Mouse (Mus musculus) forebrain, embryonic 12.5 days (tissue): ENCODE results near the gene Sar1b. TPM values are rescaled to one million over a fixed set of nuclear protein-coding genes. Genes with fewer than 3 reads are reported as not detected.
A peak's percentile ranks its signal among the peaks of the same experiment; 100 is the strongest.
"Not testable (repeated sequence)": the region's sequence is repeated elsewhere in the genome, so short reads cannot be mapped to it uniquely, and the experiment has no call there.

ENCODE experiments used
- ATAC-seq: fragments of 200-750 bp; cut with Nextera tagmentation; 2 replicates; pipeline ENCODE4 v1.8.0; 2017; ENCODE audit warnings: moderate TSS enrichment; ENCODE audit not compliant: low FRiP score
- H3K27ac ChIP-seq: fragments of 300-500 bp; sonication (generic); 2 replicates; pipeline ENCODE4 v1.5.1; 2016; ENCODE audit warnings: mild to moderate bottlenecking
- H3K27me3 ChIP-seq: fragments of 300-500 bp; sonication (generic); 2 replicates; pipeline ENCODE4 v1.6.1; 2016; ENCODE audit warnings: mild to moderate bottlenecking
- H3K36me3 ChIP-seq: fragments of 300-500 bp; sonication (generic); replicated peaks from 2 replicates; pipeline ENCODE4 v1.6.1; 2016; ENCODE audit warnings: mild to moderate bottlenecking
- H3K4me1 ChIP-seq: fragments of 300-500 bp; sonication (generic); 2 replicates; pipeline ENCODE4 v1.6.1; 2016
- H3K4me2 ChIP-seq: fragments of 300-500 bp; sonication (generic); 2 replicates; pipeline ENCODE4 v1.6.1; 2016; ENCODE audit warnings: mild to moderate bottlenecking, moderate library complexity
- H3K4me3 ChIP-seq: fragments of 300-500 bp; sonication (generic); replicated peaks from 2 replicates; pipeline ENCODE4 v1.5.1; 2016; ENCODE audit warnings: mild to moderate bottlenecking
- H3K9ac ChIP-seq: fragments of 300-500 bp; sonication (generic); 2 replicates; pipeline ENCODE4 v1.6.1; 2016; ENCODE audit warnings: mild to moderate bottlenecking
- H3K9me3 ChIP-seq: fragments of 300-500 bp; sonication (generic); 2 replicates; pipeline ENCODE4 v1.6.1; 2016
- WGBS: fragments of 180-500 bp; shearing (Covaris S2); methylation state at CpG from one replicate; pipeline ENCODE4 v1.1.7; 2016; 5-methylcytosine and 5-hydroxymethylcytosine counted together
- polyA plus RNA-seq: library from polyadenylated mRNA; unstranded; fragments of >200 nt; fragmentation: Nextera tagmentation; extraction: Ambion mirVana; gene quantifications from 2 replicates; pipeline ENCODE4 v1.2.1, GENCODE M21; 2016

Gene Sar1b
- polyA plus RNA-seq, 1 experiment from 2014 or later: 115 TPM

- H3K9me3 ChIP-seq, H3K36me3 ChIP-seq, H3K4me3 ChIP-seq, H3K27ac ChIP-seq, H3K4me2 ChIP-seq, H3K9ac ChIP-seq, ATAC-seq: not testable (repeated sequence)
- peaks cover 10% of the 10 kb centered on the region; the same call in 1 of the 2 replicates for H3K27me3 ChIP-seq
- WGBS: 87% methylated on average over 5 of the region's 5 CpGs
- H3K4me1 ChIP-seq: peaks cover 30% of the 10 kb centered on the region
Measured at GRCm38 (mm10) chr11:51758207-51758606, 5.3 kb upstream of the Sar1b start.

- ATAC-seq: no peak
- 88% methylated on average over 2 of the region's 2 CpGs for WGBS
Measured at GRCm38 (mm10) chr11:51759251-51759650, 4.2 kb upstream of the Sar1b start.

GRCm38 (mm10) chr11:51759941-51760657 lies 3.4 kb upstream of the Sar1b start:
- H3K4me2 ChIP-seq: no peak overlapping the region
- H3K27ac ChIP-seq: no peak overlapping the region
- H3K36me3 ChIP-seq: no peaks in the 10 kb centered on the region
- H3K27me3 ChIP-seq: peaks cover 10% of the 10 kb centered on the region; the same call in 1 of the 2 replicates
- ATAC-seq: no peak
- H3K4me1 ChIP-seq: peaks cover 26% of the 10 kb centered on the region
- no peaks in the 10 kb centered on the region for H3K9me3 ChIP-seq
- no peak overlapping the region for H3K4me3 ChIP-seq
- 83% methylated on average over 6 of the region's 6 CpGs for WGBS
- H3K9ac ChIP-seq: no peak overlapping the region

More at GRCm38 (mm10) chr11:51759251-51759650, 4.2 kb upstream of the Sar1b start:
- H3K4me3 ChIP-seq: no peak overlapping the region
- H3K4me2 ChIP-seq: no peak overlapping the region
- no peak overlapping the region for H3K27ac ChIP-seq
- peaks cover 10% of the 10 kb centered on the region; the same call in 1 of the 2 replicates for H3K27me3 ChIP-seq
- no peaks in the 10 kb centered on the region for H3K36me3 ChIP-seq
- H3K9me3 ChIP-seq: no peaks in the 10 kb centered on the region
- H3K9ac ChIP-seq: no peak overlapping the region
- peaks cover 26% of the 10 kb centered on the region for H3K4me1 ChIP-seq

- no peaks in the 10 kb centered on the region for H3K9me3 ChIP-seq
- H3K36me3 ChIP-seq: no peaks in the 10 kb centered on the region
- H3K4me2 ChIP-seq: no peak overlapping the region
- ATAC-seq: no peak
- no peak overlapping the region for H3K27ac ChIP-seq
- H3K27me3 ChIP-seq: peaks cover 10% of the 10 kb centered on the region; the same call in 1 of the 2 replicates
- H3K4me1 ChIP-seq: peaks cover 20% of the 10 kb centered on the region
- no peak overlapping the region for H3K9ac ChIP-seq
- H3K4me3 ChIP-seq: no peak overlapping the region
- WGBS: 74% methylated on average over 5 of the region's 5 CpGs
Measured at GRCm38 (mm10) chr11:51761241-51761640, 2.2 kb upstream of the Sar1b start.

GRCm38 (mm10) chr11:51763955-51764354 lies 468 bp downstream of the Sar1b start:
- WGBS: 7% methylated on average over 13 of the region's 13 CpGs
- Histone ChIP-seq H3K9me3 (no peaks in the 10 kb centered on the region), H3K27ac (no peak overlapping the region), H3K36me3 (no peaks in the 10 kb centered on the region), H3K27me3 (peaks cover 10% of the 10 kb centered on the region; the same call in 1 of the 2 replicates), H3K4me2 (peak overlapping the region; percentile 87), H3K9ac (peak overlapping the region; percentile 74), H3K4me3 (peak overlapping the region; percentile 91), H3K4me1 (peaks cover 14% of the 10 kb centered on the region)
- peak; percentile 23; the same call in 1 of the 2 replicates for ATAC-seq

- H3K36me3 ChIP-seq: no peaks in the 10 kb centered on the region
- no peaks in the 10 kb centered on the region for H3K9me3 ChIP-seq
- peak overlapping the region; percentile 87 for H3K4me2 ChIP-seq
- H3K27me3 ChIP-seq: peaks cover 7% of the 10 kb centered on the region; the same call in 1 of the 2 replicates
- H3K27ac ChIP-seq: no peak overlapping the region
- no peak overlapping the region for H3K9ac ChIP-seq
- WGBS: 83% methylated on average over 4 of the region's 4 CpGs
- 0 out of 2 replicates have a peak overlapping the region, but pooled peaks have one; percentile 91 for H3K4me3 ChIP-seq
- no peak for ATAC-seq
- H3K4me1 ChIP-seq: peaks cover 14% of the 10 kb centered on the region
Measured at GRCm38 (mm10) chr11:51764816-51765215, 1.3 kb downstream of the Sar1b start.

- Histone ChIP-seq H3K9ac (no peak overlapping the region), H3K36me3 (no peaks in the 10 kb centered on the region), H3K9me3 (no peaks in the 10 kb centered on the region), H3K27ac (no peak overlapping the region), H3K27me3 (no peaks in the 10 kb centered on the region), H3K4me2 (no peak overlapping the region), H3K4me3 (no peak overlapping the region), H3K4me1 (peaks cover 14% of the 10 kb centered on the region)
- no peak for ATAC-seq
- WGBS: 84% methylated on average over 8 of the region's 8 CpGs
Measured at GRCm38 (mm10) chr11:51767579-51768220, 4.2 kb downstream of the Sar1b start.

GRCm38 (mm10) chr11:51768296-51768695 lies 4.8 kb downstream of the Sar1b start:
- Histone ChIP-seq H3K4me1 (peaks cover 10% of the 10 kb centered on the region), H3K36me3 (no peaks in the 10 kb centered on the region), H3K27ac (no peak overlapping the region), H3K4me3 (no peak overlapping the region), H3K9ac (no peak overlapping the region), H3K4me2 (no peak overlapping the region), H3K27me3 (no peaks in the 10 kb centered on the region), H3K9me3 (no peaks in the 10 kb centered on the region)
- 83% methylated on average over 5 of the region's 5 CpGs for WGBS
- no peak for ATAC-seq

- peaks cover 9% of the 10 kb centered on the region for H3K36me3 ChIP-seq
- 89% methylated on average over 3 of the region's 3 CpGs for WGBS
- no peak overlapping the region for H3K27ac ChIP-seq
- no peak overlapping the region for H3K4me3 ChIP-seq
- H3K9ac ChIP-seq: no peak overlapping the region
- ATAC-seq: no peak
- H3K9me3 ChIP-seq: no peaks in the 10 kb centered on the region
- no peak overlapping the region for H3K4me2 ChIP-seq
- no peaks in the 10 kb centered on the region for H3K4me1 ChIP-seq
- no peaks in the 10 kb centered on the region for H3K27me3 ChIP-seq
Measured at GRCm38 (mm10) chr11:51775507-51775906, 12.0 kb downstream of the Sar1b start.

- Histone ChIP-seq H3K27ac (no peak overlapping the region), H3K4me2 (no peak overlapping the region), H3K9me3 (no peaks in the 10 kb centered on the region), H3K27me3 (no peaks in the 10 kb centered on the region), H3K4me1 (no peaks in the 10 kb centered on the region), H3K36me3 (peaks cover 28% of the 10 kb centered on the region), H3K4me3 (no peak overlapping the region), H3K9ac (no peak overlapping the region)
- no peak for ATAC-seq
- 96% methylated on average over 5 of the region's 5 CpGs for WGBS
Measured at GRCm38 (mm10) chr11:51777478-51777877, 14.0 kb downstream of the Sar1b start.

GRCm38 (mm10) chr11:51780773-51781267 lies 17.3 kb downstream of the Sar1b start:
- Histone ChIP-seq H3K27ac (no peak overlapping the region), H3K4me3 (no peak overlapping the region), H3K36me3 (peaks cover 47% of the 10 kb centered on the region), H3K4me1 (no peaks in the 10 kb centered on the region), H3K27me3 (no peaks in the 10 kb centered on the region), H3K9me3 (0 out of 2 replicates have a peak, but pooled peaks cover 1% of the 10 kb centered on the region), H3K9ac (no peak overlapping the region), H3K4me2 (no peak overlapping the region)
- ATAC-seq: no peak
- WGBS: 95% methylated on average over 9 of the region's 9 CpGs

GRCm38 (mm10) chr11:51782721-51783120 lies 19.2 kb downstream of the Sar1b start:
- Histone ChIP-seq H3K36me3 (peaks cover 61% of the 10 kb centered on the region), H3K9ac (no peak overlapping the region), H3K4me2 (no peak overlapping the region), H3K27ac (no peak overlapping the region), H3K9me3 (0 out of 2 replicates have a peak, but pooled peaks cover 3% of the 10 kb centered on the region), H3K4me3 (no peak overlapping the region), H3K27me3 (no peaks in the 10 kb centered on the region), H3K4me1 (no peaks in the 10 kb centered on the region)
- ATAC-seq: no peak
- WGBS: 93% methylated on average over 6 of the region's 6 CpGs
